Mouse (Mus musculus): ENCODE data around the gene Rccd1. TPM values are rescaled to one million over a fixed set of nuclear protein-coding genes. Genes with fewer than 3 reads are reported as not detected.

The Rccd1 gene
- polyA plus RNA-seq, 1 experiment: 23.6 TPM

DNA sequence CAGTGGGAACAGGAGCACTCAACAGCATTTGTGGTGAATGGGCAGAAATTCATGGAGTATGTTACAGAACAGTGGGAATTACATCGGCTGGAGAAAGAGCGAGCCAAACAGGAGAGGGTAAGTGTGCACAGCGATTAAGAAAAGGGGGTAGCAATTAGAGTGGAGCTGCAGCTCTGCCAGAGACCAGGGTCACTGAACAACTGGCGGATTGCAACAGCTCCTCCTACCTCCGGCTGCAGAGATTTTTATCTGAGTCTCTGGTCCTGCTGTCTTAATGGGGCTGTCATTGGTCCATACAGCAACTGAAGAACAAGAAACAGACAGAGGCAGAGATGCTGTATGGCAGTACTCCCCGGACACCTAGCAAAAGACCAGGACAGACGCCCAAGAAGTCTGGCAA, 13.5 kb downstream of the Rccd1 start:
- DNase-seq (ENCODE audit: extremely low spot score in 1 of 2, low spot score in 1 of 2): no peak

DNA sequence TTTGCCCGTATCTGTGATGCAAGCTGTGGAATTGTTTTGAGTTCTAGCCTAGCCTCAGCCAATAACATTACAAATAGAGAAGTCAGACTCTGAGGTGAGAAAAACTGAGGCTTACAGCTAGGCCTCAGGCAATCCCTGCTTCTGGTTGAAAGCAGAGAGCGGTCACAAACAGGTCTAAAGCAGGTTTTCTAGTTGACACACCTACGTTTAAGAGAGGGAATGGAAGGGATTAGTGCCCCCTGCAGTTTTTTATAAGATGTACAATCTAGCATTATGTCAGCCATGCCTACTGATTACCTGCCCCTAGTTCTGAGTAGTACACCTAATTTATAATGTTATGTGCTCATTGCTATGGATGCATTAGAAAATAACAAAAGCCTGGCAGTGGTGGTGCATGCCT, 16.5 kb downstream of the Rccd1 start:
- no peak for DNase-seq (ENCODE audit: extremely low spot score in 1 of 2, low spot score in 1 of 2)

DNA sequence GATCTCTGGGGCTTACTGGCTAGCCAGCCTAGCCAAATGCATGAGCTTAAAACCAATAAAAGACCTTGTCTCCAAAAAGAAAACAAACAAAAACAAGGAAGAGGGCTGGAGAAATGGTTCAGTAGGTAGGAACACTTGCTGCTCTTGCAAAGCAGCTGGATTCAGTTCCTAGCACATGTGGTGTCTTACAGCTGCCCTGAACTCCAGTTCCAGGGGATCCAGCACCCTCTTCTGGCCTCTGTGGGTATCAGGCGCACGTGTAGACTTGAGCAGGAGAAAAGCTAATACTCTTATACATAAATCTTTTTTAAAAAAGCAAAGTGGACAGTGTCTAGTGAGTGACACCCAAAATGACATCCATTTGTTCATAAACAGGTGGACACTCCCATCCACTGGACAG, 22.7 kb downstream of the Rccd1 start:
- no peak for DNase-seq (ENCODE audit: extremely low spot score in 1 of 2, low spot score in 1 of 2)

DNA sequence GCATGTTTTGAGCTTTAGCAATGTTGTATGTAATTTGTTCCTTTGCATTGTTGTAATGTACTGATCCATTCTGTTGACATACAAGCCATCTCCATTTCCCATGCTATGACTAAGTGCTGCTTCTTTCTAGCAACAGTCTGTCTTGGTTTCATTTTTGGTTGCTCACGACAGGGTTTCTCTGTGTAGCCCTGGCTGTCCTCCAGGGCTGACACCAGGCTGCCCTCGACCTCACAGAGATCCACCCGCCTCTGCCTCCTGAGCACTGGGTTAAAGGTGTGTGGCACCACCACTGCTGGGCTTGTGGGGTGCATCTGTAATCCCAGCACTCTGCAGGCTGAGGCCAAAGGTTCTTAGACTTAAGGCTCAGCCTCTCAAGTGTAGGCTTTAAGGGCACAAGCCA, 24.7 kb downstream of the Rccd1 start:
- DNase-seq (ENCODE audit: extremely low spot score in 1 of 2, low spot score in 1 of 2): no peak

DNA sequence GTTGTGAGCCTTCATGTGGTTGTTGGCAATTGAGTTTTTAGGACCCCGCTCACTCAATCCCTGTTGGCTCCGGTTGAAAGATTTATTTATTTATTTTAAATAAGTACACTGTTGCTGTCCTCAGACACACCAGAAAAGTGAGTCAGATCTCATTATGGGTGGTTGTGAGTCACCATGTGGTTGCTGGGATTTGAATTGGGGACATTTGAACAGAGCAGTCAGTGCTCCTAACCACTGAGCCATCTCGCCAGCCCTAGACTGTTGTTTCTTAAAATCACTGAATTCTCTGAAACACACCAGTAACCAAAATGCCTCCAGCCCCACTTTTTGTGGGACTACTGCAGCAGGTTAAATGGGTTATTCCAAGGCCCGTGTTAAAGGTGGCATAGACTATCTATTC, 25.5 kb downstream of the Rccd1 start:
- no peak for DNase-seq (ENCODE audit: extremely low spot score in 1 of 2, low spot score in 1 of 2)

DNA sequence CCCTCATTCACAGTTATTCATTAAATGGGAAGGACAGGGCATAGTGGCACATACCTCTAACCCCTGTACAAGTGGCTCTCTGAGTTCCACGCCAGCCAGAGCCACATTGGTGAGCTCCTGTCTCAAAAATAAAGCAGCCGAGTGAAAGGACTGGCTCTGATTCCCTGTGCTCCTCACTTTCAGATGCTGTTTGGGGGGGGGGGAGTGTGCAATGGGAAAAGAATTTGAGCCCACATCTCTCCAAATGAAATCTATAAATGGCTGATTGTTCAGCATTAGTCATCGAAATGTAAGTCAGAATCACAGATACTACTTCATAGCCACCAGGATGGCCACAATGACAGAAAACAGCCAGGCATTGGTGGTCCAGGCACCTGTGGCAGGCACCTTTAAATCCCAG, 27.2 kb downstream of the Rccd1 start:
- no peak for DNase-seq (ENCODE audit: extremely low spot score in 1 of 2, low spot score in 1 of 2)

DNA sequence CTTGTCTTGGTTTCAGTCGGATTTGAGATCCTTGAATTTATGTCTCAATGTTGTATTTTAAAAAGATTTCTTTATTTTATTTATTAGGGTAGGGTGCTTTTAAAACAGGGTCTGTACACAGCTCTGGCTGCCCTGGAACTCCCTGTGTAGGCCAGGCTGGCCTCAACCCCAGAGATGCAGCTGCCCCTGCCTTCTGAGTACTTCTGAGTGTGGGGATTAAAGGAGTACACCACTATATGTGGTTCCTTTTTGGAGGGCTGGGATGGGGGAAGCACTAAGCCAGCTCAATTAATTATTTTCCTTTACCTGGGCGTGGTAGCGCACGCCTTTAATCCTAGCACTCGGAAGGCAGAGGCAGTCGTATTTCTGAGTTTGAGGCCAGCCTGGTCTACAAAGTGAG, 27.8 kb downstream of the Rccd1 start:
- DNase-seq (ENCODE audit: extremely low spot score in 1 of 2, low spot score in 1 of 2): no peak

DNA sequence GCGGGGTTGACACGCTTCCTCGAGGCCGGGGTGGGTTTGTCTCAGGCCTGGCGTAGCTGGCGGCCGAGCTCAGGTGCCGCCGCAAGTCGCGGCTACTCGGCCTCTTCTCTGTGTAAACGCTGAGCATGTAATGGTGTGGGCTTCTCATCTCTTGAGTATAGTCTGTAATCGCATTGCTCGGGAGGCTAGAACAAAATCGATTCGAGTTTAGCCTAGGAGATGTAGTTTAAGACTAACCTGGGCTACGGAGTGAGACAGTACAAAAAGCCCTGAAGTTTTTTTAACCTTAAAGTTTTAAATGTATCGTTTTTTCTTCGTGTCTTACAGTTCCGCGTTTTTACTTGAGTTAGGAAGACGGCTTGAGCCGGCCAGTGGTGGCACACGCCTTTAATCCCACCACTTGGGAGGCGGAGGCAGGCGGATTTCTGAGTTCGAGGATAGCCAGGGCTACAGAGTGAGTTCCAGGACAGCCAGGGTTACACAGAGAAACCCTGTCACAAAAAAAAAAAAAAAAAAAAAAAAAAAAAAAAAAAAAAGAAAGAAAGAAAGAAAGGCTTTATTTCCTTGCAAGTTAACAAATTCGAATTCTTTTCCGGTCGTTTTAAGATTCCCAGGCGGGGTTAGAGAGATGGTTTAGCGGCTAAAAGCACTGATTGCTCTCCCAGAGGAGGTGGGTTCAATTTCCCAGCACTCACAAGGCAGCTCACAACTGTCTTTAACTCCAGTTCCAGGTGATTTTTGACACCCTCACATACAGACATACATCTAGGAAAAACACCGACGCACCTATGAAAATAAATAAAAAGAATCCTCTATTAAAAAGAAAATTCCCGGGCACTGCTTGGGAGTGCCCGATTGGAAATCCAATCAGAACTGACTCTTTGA, 29.2 kb downstream of the Rccd1 start:
- no peak for DNase-seq (ENCODE audit: extremely low spot score in 1 of 2, low spot score in 1 of 2)

DNA sequence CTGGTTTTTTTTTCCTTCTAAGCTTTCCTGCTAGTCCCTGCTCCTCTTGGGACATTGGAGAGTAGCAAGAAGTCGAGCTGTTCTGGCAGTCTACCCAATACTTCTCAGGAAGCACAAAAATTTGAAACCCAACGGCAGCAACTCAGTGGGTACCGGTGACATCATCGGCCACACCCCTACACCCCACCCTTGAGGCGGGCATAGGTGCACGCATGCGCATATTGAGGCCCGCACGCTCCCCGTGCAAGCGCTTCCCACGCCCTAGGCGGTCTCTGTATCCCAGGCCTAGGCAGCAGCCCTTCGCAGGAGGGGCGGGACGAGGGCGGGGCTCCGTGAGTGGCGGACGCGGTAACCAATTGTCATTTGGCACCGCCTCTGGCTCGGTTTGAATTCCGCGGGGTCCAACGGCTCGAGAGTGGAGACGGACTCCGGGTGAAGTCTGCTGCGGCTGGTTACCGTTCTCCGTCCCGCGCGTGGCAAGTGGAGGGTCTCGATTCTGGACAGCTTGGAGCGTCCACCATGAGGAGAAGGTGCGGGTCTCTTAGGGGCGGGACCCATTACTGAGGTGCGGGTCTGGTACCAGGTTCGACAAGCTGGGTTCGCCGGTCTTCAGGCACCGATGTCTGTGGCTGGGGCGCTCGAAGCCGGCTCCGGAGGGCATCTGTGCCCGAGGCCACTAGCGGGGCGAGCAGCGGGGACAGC, 30.0 kb downstream of the Rccd1 start, which contains the start of gene Prc1:
Prc1 (plus strand) TSS at position 389 of the 702 bp plus-strand sequence.
- peak; percentile 97 to 99 for DNase-seq (ENCODE audit: extremely low spot score in 1 of 2, low spot score in 1 of 2)

DNA sequence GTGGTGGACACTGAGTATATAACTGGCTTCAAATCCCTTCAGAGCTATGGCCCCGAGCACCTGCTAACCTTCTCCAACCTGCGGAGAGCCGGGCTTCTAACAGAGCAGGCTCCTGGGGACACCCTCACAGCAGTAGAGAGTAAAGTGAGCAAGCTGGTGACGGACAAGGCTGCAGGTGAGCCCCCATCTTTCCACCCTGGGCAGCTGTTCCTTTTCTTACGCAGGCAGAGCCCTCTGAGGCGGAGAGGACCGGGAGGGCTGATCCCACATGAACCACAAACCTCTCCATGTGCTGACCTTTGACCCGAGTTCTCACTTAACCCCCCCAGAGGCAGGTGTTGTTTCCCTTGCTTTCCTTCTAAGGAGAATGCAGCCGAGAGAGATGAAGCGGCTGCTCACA, 36.5 kb downstream of the Rccd1 start:
- no peak for DNase-seq (ENCODE audit: extremely low spot score in 1 of 2, low spot score in 1 of 2)

DNA sequence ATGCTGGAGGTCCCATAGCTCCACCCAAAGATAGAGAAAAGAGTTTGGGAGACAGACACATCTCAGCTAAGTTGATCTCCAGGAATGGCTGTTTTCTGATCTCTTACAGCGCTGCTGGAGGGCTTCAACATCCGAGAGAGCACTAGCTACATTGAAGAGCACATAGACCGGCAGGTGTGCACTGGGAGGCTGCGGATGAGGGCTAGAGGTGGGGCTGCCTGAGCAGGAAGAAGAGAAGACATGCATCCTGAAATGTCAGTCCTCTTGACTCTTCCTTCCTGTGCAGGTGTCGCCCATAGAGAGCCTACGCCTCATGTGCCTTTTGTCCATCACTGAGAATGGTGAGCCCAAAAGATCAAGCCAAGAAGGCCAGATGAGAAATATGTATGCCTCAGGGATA, 38.5 kb downstream of the Rccd1 start:
- no peak for DNase-seq (ENCODE audit: extremely low spot score in 1 of 2, low spot score in 1 of 2)

DNA sequence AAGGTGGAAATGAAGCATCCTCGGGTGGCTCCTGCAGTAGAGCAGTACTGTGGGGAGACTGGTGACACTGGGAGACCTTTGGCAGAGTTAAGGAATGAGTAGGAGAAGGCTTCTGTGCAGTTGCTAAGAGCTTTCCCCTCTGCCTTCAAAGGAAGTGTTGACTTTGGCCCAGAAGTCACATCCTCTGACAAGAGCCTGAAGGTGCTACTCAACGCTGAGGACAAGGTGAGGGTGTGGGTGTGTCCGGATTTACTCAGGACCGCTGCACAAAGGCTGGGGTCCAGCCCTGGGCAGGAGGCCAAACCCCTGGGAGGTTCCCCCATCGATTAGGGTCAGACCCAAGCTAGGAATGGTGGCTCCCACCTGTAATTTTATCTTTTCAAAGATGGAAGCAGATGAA, 39.9 kb downstream of the Rccd1 start:
- no peak for DNase-seq (ENCODE audit: extremely low spot score in 1 of 2, low spot score in 1 of 2)

DNA sequence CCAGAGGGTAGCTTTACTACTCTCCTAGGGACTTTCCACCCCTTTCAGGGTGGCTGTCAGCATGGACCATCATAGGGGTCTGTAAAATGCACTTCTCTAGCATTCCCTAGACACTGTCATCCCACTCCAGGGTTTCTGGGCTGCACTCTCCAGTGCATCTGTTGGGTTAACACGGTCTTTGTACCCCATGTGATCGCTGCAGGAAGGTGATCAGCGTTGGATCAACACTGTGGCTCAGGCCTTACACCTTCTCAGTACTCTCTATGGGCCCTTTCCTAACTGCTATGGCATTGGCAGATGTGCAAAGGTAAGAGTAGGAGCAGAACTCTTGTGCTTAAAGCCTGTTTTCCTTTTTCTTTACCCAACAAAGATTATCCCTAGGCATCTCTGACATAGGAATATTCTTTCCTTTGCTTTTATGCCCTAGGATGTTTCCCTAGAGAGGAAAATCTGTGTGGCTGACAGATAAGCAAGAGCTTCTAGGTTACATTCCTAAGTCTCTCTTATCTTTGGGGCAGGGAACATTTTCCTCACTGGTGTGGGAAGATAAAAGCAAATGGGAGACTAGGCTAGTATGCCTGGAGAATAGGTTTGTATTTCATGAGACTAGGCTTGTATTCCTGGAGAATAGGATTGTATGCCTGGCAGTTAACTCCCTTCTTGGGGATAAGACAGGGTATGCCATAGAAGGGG, 40.9 kb downstream of the Rccd1 start:
- no peak for DNase-seq (ENCODE audit: extremely low spot score in 1 of 2, low spot score in 1 of 2)

DNA sequence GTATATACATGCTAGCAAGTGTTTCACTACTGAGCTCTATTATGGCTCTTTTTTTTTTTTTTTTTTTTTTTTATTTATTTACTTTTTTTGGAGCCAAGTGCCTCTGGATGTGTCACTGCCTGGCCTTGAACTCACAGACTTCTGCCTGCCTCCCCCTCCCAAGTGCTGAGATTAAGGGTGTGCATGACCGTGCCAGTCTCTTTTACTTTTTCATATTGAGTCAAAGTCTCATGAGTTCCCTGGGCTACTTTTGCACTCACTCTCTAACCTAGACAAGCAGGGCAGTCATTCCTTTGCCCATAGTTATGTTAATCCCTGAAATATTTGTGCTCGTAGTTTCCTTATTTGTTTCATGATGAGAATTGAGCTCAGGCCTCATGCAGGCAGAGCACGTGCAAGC, 42.6 kb downstream of the Rccd1 start:
- DNase-seq (ENCODE audit: extremely low spot score in 1 of 2, low spot score in 1 of 2): no peak

DNA sequence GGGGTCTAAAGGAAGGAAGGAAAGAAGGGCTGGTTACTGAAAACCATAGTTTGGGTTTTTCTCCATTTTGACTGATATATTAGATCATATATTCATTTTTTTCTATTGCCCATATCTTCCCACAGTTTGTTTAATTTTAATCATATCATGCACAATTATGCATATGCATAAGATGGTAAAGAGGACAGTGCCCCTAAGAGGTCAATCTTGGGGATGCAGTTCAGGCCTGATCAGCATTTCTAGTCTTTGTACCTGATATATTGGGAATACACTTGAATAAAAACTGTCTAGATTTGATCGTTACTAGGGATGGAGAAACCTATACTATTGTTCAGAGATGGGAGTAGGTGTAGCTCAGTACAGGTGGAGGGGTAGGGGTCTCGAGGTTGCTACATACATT, 43.3 kb downstream of the Rccd1 start:
- no peak for DNase-seq (ENCODE audit: extremely low spot score in 1 of 2, low spot score in 1 of 2)

DNA sequence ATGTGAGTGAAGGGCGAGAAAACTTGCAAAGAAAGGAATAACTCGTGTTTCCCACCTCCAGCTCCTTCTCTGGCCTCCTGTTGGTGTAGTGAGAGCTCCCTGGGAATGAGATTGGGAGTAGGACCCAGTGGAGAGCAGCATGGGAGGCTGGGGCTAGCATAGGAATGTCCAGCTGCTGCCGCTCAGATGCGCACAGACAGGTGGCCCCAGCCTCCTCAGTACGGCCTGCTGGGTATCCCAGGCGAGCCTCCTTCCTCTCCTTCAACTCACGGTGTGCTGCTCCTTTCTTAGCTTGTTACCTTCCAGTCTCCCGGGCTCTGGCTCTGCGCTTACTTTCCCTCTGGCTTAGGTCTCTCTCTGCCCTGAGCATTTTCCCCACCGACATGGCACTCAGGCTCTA, 44.2 kb downstream of the Rccd1 start:
- DNase-seq (ENCODE audit: extremely low spot score in 1 of 2, low spot score in 1 of 2): no peak

DNA sequence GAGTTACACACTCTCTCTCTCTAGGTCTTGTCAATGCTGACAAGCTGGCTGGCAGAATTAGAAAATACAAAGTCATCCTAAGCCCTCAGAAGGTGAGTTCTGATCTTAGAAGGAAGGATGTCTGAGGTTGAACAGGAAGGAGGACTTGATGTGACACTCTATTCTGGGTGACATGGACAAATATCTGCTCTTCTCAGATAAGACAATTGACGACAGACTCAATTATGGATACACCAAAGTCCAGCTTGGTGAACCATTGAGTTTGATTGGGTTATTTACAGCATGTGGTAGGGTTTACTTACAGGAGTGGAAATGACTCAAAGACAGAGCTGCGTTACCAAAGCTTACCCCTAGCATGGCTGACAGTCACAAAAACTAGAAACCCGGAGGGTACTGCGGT, 47.9 kb downstream of the Rccd1 start:
- DNase-seq (ENCODE audit: extremely low spot score in 1 of 2, low spot score in 1 of 2): no peak

DNA sequence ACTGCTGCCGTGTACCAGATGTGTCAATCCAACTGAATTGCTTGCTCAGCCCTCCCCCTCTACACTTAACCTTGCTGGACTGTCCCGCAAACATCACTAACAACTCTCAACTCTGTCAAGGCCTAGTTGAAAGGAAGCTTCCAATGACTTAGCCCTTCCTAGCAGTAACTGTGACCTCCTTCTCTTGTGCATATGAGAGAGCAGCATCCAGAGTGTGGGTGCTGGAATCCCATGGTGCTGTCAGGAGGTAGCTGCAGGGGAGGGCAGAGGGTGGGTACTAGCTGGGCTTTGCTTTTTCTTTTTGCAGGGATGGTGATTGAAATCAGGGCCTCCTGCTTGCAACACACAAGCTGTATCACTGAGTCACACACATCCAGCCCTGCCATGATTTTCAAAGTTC, 50.8 kb downstream of the Rccd1 start:
- DNase-seq (ENCODE audit: extremely low spot score in 1 of 2, low spot score in 1 of 2): no peak

DNA sequence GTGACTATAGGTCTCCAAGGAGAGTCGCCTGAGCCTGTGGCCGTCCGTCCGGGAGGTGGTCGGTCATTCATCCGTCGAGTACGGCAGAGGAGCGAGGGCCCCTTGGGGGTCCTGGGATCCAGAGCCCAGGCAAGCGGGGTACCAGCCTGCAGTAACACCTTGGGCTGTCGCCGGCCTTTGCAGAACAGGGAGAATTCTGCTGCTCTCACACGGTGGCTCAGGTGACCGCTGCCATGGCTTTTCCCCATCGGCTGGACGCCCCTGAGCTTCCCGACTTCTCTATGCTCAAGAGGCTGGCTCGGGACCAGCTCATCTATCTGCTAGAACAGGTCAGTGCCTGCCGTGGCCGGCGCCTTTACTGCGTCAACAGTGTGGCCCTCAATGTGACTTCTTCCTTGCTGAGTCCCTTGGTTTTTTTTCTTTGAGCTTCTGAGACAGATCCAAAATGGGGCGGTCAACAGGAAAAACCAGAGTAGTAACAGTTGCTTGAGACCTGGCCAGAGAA, 54.5 kb downstream of the Rccd1 start:
- DNase-seq (ENCODE audit: extremely low spot score in 1 of 2, low spot score in 1 of 2): no peak

DNA sequence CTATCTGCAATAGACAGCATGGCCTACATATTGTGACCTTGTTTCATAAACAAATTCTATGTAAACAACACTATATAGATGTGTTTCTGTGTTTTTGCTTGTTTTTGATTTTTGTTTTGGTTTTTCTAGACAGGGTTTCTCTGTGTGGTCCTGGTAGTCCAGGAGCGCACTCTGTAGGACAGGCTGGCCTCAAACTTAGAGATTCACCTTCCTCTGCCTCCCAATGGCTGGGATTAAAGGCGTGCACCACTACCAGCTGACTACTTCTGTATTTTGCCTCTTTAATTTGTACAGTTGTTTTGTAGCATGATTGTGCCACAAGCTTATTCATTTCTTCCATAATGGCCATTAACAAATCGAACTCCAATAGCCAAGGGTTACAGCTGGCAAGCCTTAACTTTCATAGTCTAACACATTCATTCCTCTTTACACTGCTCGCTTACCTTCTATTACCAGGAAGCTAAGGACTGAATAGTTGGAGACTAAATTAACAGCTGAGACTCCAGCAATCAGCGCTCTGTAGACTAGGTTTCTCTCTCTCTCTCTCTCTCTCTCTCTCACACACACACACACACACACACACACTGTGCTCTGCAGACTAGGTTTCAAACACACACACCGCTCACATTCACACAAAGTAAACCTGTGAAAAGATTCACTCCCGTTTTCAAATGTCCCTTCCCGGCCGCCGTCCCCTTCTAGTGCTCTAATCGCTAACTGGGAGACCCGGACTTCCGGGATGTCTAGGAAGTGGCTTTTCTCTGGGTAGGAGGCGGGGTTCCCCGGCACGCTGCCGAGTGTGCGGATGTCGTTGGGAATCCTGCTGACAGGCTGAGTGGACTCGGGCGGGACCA, 55.1 kb downstream of the Rccd1 start, which contains the start of gene Vps33b:
Vps33b (plus strand) TSS at position 753 of the 854 bp plus-strand sequence.
- peak; percentile 86 to 99 for DNase-seq (ENCODE audit: extremely low spot score in 1 of 2, low spot score in 1 of 2)

Measured in frontal cortex, adult 2 months (tissue).